Mouse (Mus musculus) heart, postnatal 36 days (tissue): ENCODE measurements at regions not wholly inside any gene's neighbourhood (a gene's known extent, or its start where the extent isn't known, plus 50 kb on each side); places are given as distances from the start of the nearest gene placed in this dataset.

Experiments used
- DNase-seq, 2 experiments: peaks; one replicate each; pipeline ENCODE4 v3.0.0; 2021 to 2022
- intact Hi-C: fragments of 180-260 bp; cut with DNase I; formaldehyde crosslinking; loops from one replicate; pipeline ENCODE4 v1.15.1; 2025

- DNase-seq = no peak
- intact Hi-C loops = no loop called here
Observed at GRCm38 (mm10) chr19:26548562-26549270, 56.1 kb upstream of the Smarca2 start.

GRCm38 (mm10) chr19:26550299-26550698, 54.6 kb upstream of the Smarca2 start:
- intact Hi-C loops = no loop called here
- no peak for DNase-seq
